Mouse (Mus musculus): ENCODE data around the gene Cd164. TPM values are rescaled to one million over a fixed set of nuclear protein-coding genes. Genes with fewer than 3 reads are reported as not detected.

Cd164 gene
- polyA plus RNA-seq, 1 experiment from 2014 or later = 184 TPM

- H3K9ac ChIP-seq (ENCODE audit: low read depth, low read length) = no peak overlapping the region
- ATAC-seq (replicated peaks; ENCODE audit: low FRiP score, low read depth) (peak; percentile 63; the same call in 1 of the 2 replicates), DNase-seq (ENCODE audit: low spot score) (no peak)
- 89% methylated on average over 6 of the region's 6 CpGs for WGBS
- H3K27me3 ChIP-seq (ENCODE audit: insufficient read depth, low read length) = no peaks in the 10 kb centered on the region
- H3K36me3 ChIP-seq (ENCODE audit: insufficient read depth, low read length) = no peaks in the 10 kb centered on the region; the same call in 1 of the 2 replicates
- H3K4me3 ChIP-seq (replicated peaks; ENCODE audit: low read depth, low read length) = no peak overlapping the region
- no peaks in the 10 kb centered on the region for H3K4me1 ChIP-seq (replicated peaks; ENCODE audit: insufficient read depth, low read length)
- TF ChIP-seq CTCF (IDR thresholded peaks at IDR 0.05; ENCODE audit: low read depth) = no peak
- no peak overlapping the region for H3K4me2 ChIP-seq (ENCODE audit: low read length)
- H3K9me3 ChIP-seq (replicated peaks; ENCODE audit: low read length) = no peaks in the 10 kb centered on the region
- H3K27ac ChIP-seq = no peak overlapping the region
Measured at GRCm38 (mm10) chr10:41542057-41542456, 22.8 kb downstream of the Cd164 start.

GRCm38 (mm10) chr10:41543439-41543838 is 24.2 kb downstream of the Cd164 start:
- no peak overlapping the region for H3K4me2 ChIP-seq (ENCODE audit: low read length)
- WGBS = 70% methylated on average over 4 of the region's 4 CpGs
- ATAC-seq (replicated peaks; ENCODE audit: low FRiP score, low read depth) = no peak
- no peaks in the 10 kb centered on the region for H3K27me3 ChIP-seq (ENCODE audit: insufficient read depth, low read length)
- H3K4me3 ChIP-seq (replicated peaks; ENCODE audit: low read depth, low read length) = no peak overlapping the region
- H3K4me1 ChIP-seq (replicated peaks; ENCODE audit: insufficient read depth, low read length) = no peaks in the 10 kb centered on the region
- no peak overlapping the region for H3K27ac ChIP-seq
- H3K9me3 ChIP-seq (replicated peaks; ENCODE audit: low read length) = no peaks in the 10 kb centered on the region
- no peak for DNase-seq (ENCODE audit: low spot score)
- TF ChIP-seq CTCF (IDR thresholded peaks at IDR 0.05; ENCODE audit: low read depth) = no peak
- H3K9ac ChIP-seq (ENCODE audit: low read depth, low read length) = no peak overlapping the region
- H3K36me3 ChIP-seq (ENCODE audit: insufficient read depth, low read length) = no peaks in the 10 kb centered on the region

GRCm38 (mm10) chr10:41543844-41544243 is 24.6 kb downstream of the Cd164 start:
- Histone ChIP-seq H3K27me3 (ENCODE audit: insufficient read depth, low read length) (no peaks in the 10 kb centered on the region), H3K9ac (ENCODE audit: low read depth, low read length) (no peak overlapping the region), H3K27ac (no peak overlapping the region), H3K4me2 (ENCODE audit: low read length) (no peak overlapping the region), H3K4me3 (replicated peaks; ENCODE audit: low read depth, low read length) (no peak overlapping the region), H3K4me1 (replicated peaks; ENCODE audit: insufficient read depth, low read length) (no peaks in the 10 kb centered on the region), H3K9me3 (replicated peaks; ENCODE audit: low read length) (no peaks in the 10 kb centered on the region), H3K36me3 (ENCODE audit: insufficient read depth, low read length) (no peaks in the 10 kb centered on the region)
- TF ChIP-seq CTCF (IDR thresholded peaks at IDR 0.05; ENCODE audit: low read depth) = no peak
- DNase-seq (ENCODE audit: low spot score) = no peak
- 63% methylated on average over 2 of the region's 2 CpGs for WGBS
- ATAC-seq (replicated peaks; ENCODE audit: low FRiP score, low read depth) = no peak

GRCm38 (mm10) chr10:41544481-41545190 is 25.4 kb downstream of the Cd164 start:
- no peak overlapping the region for H3K27ac ChIP-seq
- H3K4me1 ChIP-seq (replicated peaks; ENCODE audit: insufficient read depth, low read length) = no peaks in the 10 kb centered on the region
- no peak overlapping the region for H3K4me2 ChIP-seq (ENCODE audit: low read length)
- 0 out of 2 replicates have a peak, but pooled peaks cover 4% of the 10 kb centered on the region for H3K9me3 ChIP-seq (replicated peaks; ENCODE audit: low read length)
- DNase-seq (ENCODE audit: low spot score) (peak; percentile 45), ATAC-seq (replicated peaks; ENCODE audit: low FRiP score, low read depth) (0 out of 2 replicates have a peak, but pooled peaks have one; percentile 44)
- H3K9ac ChIP-seq (ENCODE audit: low read depth, low read length) = no peak overlapping the region
- H3K4me3 ChIP-seq (replicated peaks; ENCODE audit: low read depth, low read length) = no peak overlapping the region
- H3K36me3 ChIP-seq (ENCODE audit: insufficient read depth, low read length) = no peaks in the 10 kb centered on the region
- 14% methylated on average over 7 of the region's 7 CpGs for WGBS
- TF ChIP-seq CTCF (IDR thresholded peaks at IDR 0.05; ENCODE audit: low read depth) = no peak
- no peaks in the 10 kb centered on the region for H3K27me3 ChIP-seq (ENCODE audit: insufficient read depth, low read length)

GRCm38 (mm10) chr10:41545224-41545755 is 26.1 kb downstream of the Cd164 start:
- ATAC-seq (replicated peaks; ENCODE audit: low FRiP score, low read depth) = no peak
- Histone ChIP-seq H3K27ac (no peak overlapping the region), H3K4me2 (ENCODE audit: low read length) (no peak overlapping the region), H3K9ac (ENCODE audit: low read depth, low read length) (no peak overlapping the region), H3K27me3 (ENCODE audit: insufficient read depth, low read length) (no peaks in the 10 kb centered on the region), H3K4me1 (replicated peaks; ENCODE audit: insufficient read depth, low read length) (no peaks in the 10 kb centered on the region), H3K36me3 (ENCODE audit: insufficient read depth, low read length) (no peaks in the 10 kb centered on the region), H3K9me3 (replicated peaks; ENCODE audit: low read length) (0 out of 2 replicates have a peak, but pooled peaks cover 4% of the 10 kb centered on the region), H3K4me3 (replicated peaks; ENCODE audit: low read depth, low read length) (no peak overlapping the region)
- no peak for DNase-seq (ENCODE audit: low spot score)
- TF ChIP-seq CTCF (IDR thresholded peaks at IDR 0.05; ENCODE audit: low read depth) = no peak
- WGBS = 68% methylated on average over 7 of the region's 7 CpGs

GRCm38 (mm10) chr10:41546396-41547165 is 27.4 kb downstream of the Cd164 start:
- ATAC-seq (replicated peaks; ENCODE audit: low FRiP score, low read depth) (0 out of 2 replicates have a peak, but pooled peaks have one; percentile 45), DNase-seq (ENCODE audit: low spot score) (no peak)
- 29% methylated on average over 13 of the region's 13 CpGs for WGBS

More at GRCm38 (mm10) chr10:41546396-41547165, 27.4 kb downstream of the Cd164 start:
- Histone ChIP-seq H3K27ac (no peak overlapping the region), H3K4me1 (replicated peaks; ENCODE audit: insufficient read depth, low read length) (no peaks in the 10 kb centered on the region), H3K4me3 (replicated peaks; ENCODE audit: low read depth, low read length) (no peak overlapping the region), H3K4me2 (ENCODE audit: low read length) (no peak overlapping the region), H3K27me3 (ENCODE audit: insufficient read depth, low read length) (no peaks in the 10 kb centered on the region), H3K36me3 (ENCODE audit: insufficient read depth, low read length) (no peaks in the 10 kb centered on the region), H3K9ac (ENCODE audit: low read depth, low read length) (no peak overlapping the region), H3K9me3 (replicated peaks; ENCODE audit: low read length) (0 out of 2 replicates have a peak, but pooled peaks cover 4% of the 10 kb centered on the region)
- no peak for TF ChIP-seq CTCF (IDR thresholded peaks at IDR 0.05; ENCODE audit: low read depth)
